Mouse (Mus musculus) CH12.LX (cell line): ENCODE measurements around the gene Trim66. TPM values are rescaled to one million over a fixed set of nuclear protein-coding genes. Genes with fewer than 3 reads are reported as not detected.

Source experiments
- DNase-seq: peaks from one replicate; pipeline ENCODE4 v3.0.0-alpha.2; 2013; ENCODE audit errors: extremely low read depth
- H3K27ac ChIP-seq: 2 replicates; pipeline ENCODE4 v1.5.1; 2012; ENCODE audit warnings: low read depth, mild to moderate bottlenecking, control low read depth, moderate library complexity; ENCODE audit not compliant: insufficient read depth
- H3K27me3 ChIP-seq: replicated peaks from 2 replicates; pipeline ENCODE3; 2012; ENCODE audit warnings: inconsistent platforms
- H3K36me3 ChIP-seq, 2 experiments: replicated peaks in 1 of 2; 2 replicates each; pipeline versions ENCODE3 to v1.6.1; 2012; ENCODE audit warnings: inconsistent platforms in 1 of 2, low read length in 1 of 2, mild to moderate bottlenecking in 1 of 2, mixed read lengths in 1 of 2, moderate library complexity in 1 of 2; ENCODE audit not compliant: control insufficient read depth in 1 of 2, insufficient read depth in 1 of 2
- H3K4me1 ChIP-seq, 2 experiments: 2 replicates each; pipeline ENCODE4 v1.6.1; 2012; ENCODE audit warnings: inconsistent platforms in 1 of 2, moderate library complexity in 1 of 2; ENCODE audit not compliant: insufficient read depth in 2 of 2, control insufficient read depth in 1 of 2
- H3K4me2 ChIP-seq: 2 replicates; pipeline ENCODE4 v1.6.1; 2012; ENCODE audit warnings: low read depth, mild to moderate bottlenecking, control low read depth; ENCODE audit not compliant: poor library complexity, insufficient read depth, severe bottlenecking
- H3K4me3 ChIP-seq, 3 experiments: fragments of 150-350 bp in 1 of 3; sonication (generic) in 1 of 3; replicated peaks in 1 of 3; 2 replicates each; pipeline versions ENCODE3 to v1.5.1; 2011 to 2012; ENCODE audit warnings: low read depth in 2 of 3, low read length in 2 of 3, mild to moderate bottlenecking in 2 of 3, moderate library complexity in 2 of 3, control low read depth in 1 of 3, improper control_type of control experiment in 1 of 3, inconsistent platforms in 1 of 3, mixed read lengths in 1 of 3; ENCODE audit not compliant: poor library complexity in 1 of 3
- H3K79me2 ChIP-seq: replicated peaks from 2 replicates; pipeline ENCODE4 v1.6.1; 2012; ENCODE audit warnings: mild to moderate bottlenecking, moderate library complexity; ENCODE audit not compliant: control insufficient read depth, poor library complexity, insufficient read depth, severe bottlenecking; ENCODE audit errors: extremely low read depth
- H3K9ac ChIP-seq: 2 replicates; pipeline ENCODE4 v1.6.1; 2012; ENCODE audit warnings: low read depth, mild to moderate bottlenecking, control low read depth, moderate library complexity; ENCODE audit not compliant: insufficient read depth
- H3K9me3 ChIP-seq: replicated peaks from 2 replicates; pipeline ENCODE3; 2012; ENCODE audit warnings: low read length, inconsistent platforms, mixed read lengths
- BHLHE40 ChIP-seq: IDR thresholded peaks from 2 replicates; pipeline ENCODE4 v1.6.1; 2011; ENCODE audit warnings: mild to moderate bottlenecking, low read depth, low read length, improper control_type of control experiment
- CHD1 ChIP-seq: IDR thresholded peaks from 2 replicates; pipeline ENCODE4 v1.6.1; 2012; ENCODE audit warnings: low read depth, low read length, improper control_type of control experiment, inconsistent platforms
- CHD2 ChIP-seq: IDR thresholded peaks from 2 replicates; pipeline ENCODE4 v1.6.1; 2011; ENCODE audit warnings: low read length, improper control_type of control experiment
- E2F4 ChIP-seq: IDR thresholded peaks from 2 replicates; pipeline ENCODE4 v1.6.1; 2011; ENCODE audit warnings: low read depth, low read length, improper control_type of control experiment; ENCODE audit not compliant: insufficient replicate concordance
- ELF1 ChIP-seq: IDR thresholded peaks from 2 replicates; pipeline ENCODE4 v1.6.1; 2014; ENCODE audit warnings: low read depth, mild to moderate bottlenecking, inconsistent platforms, low read length, improper control_type of control experiment
- EP300 ChIP-seq: IDR thresholded peaks from 2 replicates; pipeline ENCODE4 v1.6.1; 2011; ENCODE audit warnings: low read length, improper control_type of control experiment
- GABPA ChIP-seq: IDR thresholded peaks from 2 replicates; pipeline ENCODE4 v1.6.1; 2012; ENCODE audit warnings: low read depth, low read length, improper control_type of control experiment, inconsistent platforms; ENCODE audit not compliant: insufficient replicate concordance
- JUN ChIP-seq: IDR thresholded peaks from 2 replicates; pipeline ENCODE4 v1.6.1; 2011; ENCODE audit warnings: low read depth, mild to moderate bottlenecking, low read length, improper control_type of control experiment, moderate library complexity; ENCODE audit not compliant: insufficient read depth
- KAT2A ChIP-seq: IDR thresholded peaks from 2 replicates; pipeline ENCODE4 v1.6.1; 2012; ENCODE audit warnings: low read length, improper control_type of control experiment, inconsistent platforms; ENCODE audit not compliant: insufficient replicate concordance
- MAFK ChIP-seq: IDR thresholded peaks from 2 replicates; pipeline ENCODE4 v1.6.1; 2011; ENCODE audit warnings: low read length, improper control_type of control experiment; ENCODE audit not compliant: insufficient replicate concordance
- MEF2A ChIP-seq: IDR thresholded peaks from 2 replicates; pipeline ENCODE4 v1.6.1; 2014; ENCODE audit warnings: low read depth, mild to moderate bottlenecking, inconsistent platforms, low read length, improper control_type of control experiment, borderline replicate concordance
- MXI1 ChIP-seq: IDR thresholded peaks from 2 replicates; pipeline ENCODE4 v1.6.1; 2011; ENCODE audit warnings: mild to moderate bottlenecking, low read depth, low read length, improper control_type of control experiment
- NELFE ChIP-seq: IDR thresholded peaks from 2 replicates; pipeline ENCODE4 v1.6.1; 2011; ENCODE audit warnings: low read depth, low read length, improper control_type of control experiment
- NRF1 ChIP-seq: IDR thresholded peaks from 2 replicates; pipeline ENCODE4 v1.6.1; 2014; ENCODE audit warnings: low read depth, mild to moderate bottlenecking, inconsistent platforms, low read length, improper control_type of control experiment, moderate library complexity
- PAX5 ChIP-seq: IDR thresholded peaks from 2 replicates; pipeline ENCODE4 v1.6.1; 2012; ENCODE audit warnings: low read length, inconsistent platforms, mixed read lengths
- POLR2A ChIP-seq: IDR thresholded peaks from 2 replicates; pipeline ENCODE4 v1.6.1; 2011; ENCODE audit warnings: low read depth, mild to moderate bottlenecking, improper control_type of control experiment, low read length
- POLR2AphosphoS2 ChIP-seq: IDR thresholded peaks from 2 replicates; pipeline ENCODE4 v1.6.1; 2011; ENCODE audit warnings: low read depth, low read length, improper control_type of control experiment
- RAD21 ChIP-seq: IDR thresholded peaks from 2 replicates; pipeline ENCODE4 v1.6.1; 2011; ENCODE audit warnings: low read depth, mild to moderate bottlenecking, low read length, improper control_type of control experiment, moderate library complexity
- TCF12 ChIP-seq: IDR thresholded peaks from 2 replicates; pipeline ENCODE4 v1.6.1; 2014; ENCODE audit warnings: low read depth, mild to moderate bottlenecking, inconsistent platforms, low read length, improper control_type of control experiment
- USF1 ChIP-seq: IDR thresholded peaks from 2 replicates; pipeline ENCODE4 v1.6.1; 2014; ENCODE audit warnings: low read depth, mild to moderate bottlenecking, inconsistent platforms, low read length, improper control_type of control experiment
- dilution Hi-C: fragments of 300-500 bp; cut with MboI; formaldehyde crosslinking; loops from 2 replicates; pipeline ENCODE4 v1.14.3; 2020; ENCODE audit warnings: low sequenced_read_pairs; ENCODE audit not compliant: extremely low pct_unique_long_range_greater_than_20kb, extremely low pct_ligation_motif_present
- in situ Hi-C: fragments of 300-500 bp; cut with MboI; formaldehyde crosslinking; loops from 3 replicates; pipeline ENCODE4 v1.14.3; 2019; ENCODE audit warnings: low sequenced_read_pairs, low pct_ligation_motif_present, low pct_unique_long_range_greater_than_20kb, mixed read lengths
- polyA plus RNA-seq: library from polyadenylated mRNA; unstranded; fragments of >175 nt; gene quantifications from 2 replicates; pipeline ENCODE4 v1.2.1, GENCODE M21; 2012; ENCODE audit warnings: low read depth; ENCODE audit not compliant: insufficient read length
- total RNA-seq, 2 experiments: library from RNA; depleted of rRNA; stranded (reverse); fragments of 300-350 nt in 1 of 2; fragments of >200 nt in 1 of 2; gene quantifications; 2 replicates each; pipeline ENCODE4 v1.2.3; 2012 to 2014

Gene Trim66
- total and polyA plus RNA-seq, 3 experiments = 0.08 to 0.67 (median 0.12) TPM

DNA sequence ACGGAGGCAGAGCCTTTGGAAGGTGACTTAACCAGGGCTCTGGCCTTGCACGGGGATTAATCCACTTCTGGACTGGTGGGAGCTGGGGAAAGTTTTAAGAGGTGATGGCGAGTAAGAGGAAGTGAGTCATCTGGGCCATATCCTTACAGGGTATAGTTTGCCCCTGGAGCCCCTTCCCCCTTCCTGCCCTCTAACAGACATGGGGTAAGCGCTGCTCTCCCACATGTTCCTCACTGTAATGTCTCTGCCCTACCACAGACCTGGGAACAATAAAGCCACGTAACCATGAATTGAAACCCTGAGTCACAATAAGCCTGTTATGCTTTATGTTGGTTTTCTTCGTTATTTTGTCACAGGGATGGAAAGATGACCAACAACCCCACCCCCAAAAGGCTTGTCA, 51.4 kb downstream of the Trim66 start:
- DNase-seq = no peak
- in situ Hi-C loops (no loop called here), dilution Hi-C loops (no loop called here)
- no peak overlapping the region for H3K27ac ChIP-seq
- no peak overlapping the region for H3K4me2 ChIP-seq
- H3K4me3 ChIP-seq = no peak overlapping the region
- no peaks in the 10 kb centered on the region for H3K9me3 ChIP-seq
- TF ChIP-seq CHD2 (no peak), NELFE (no peak), CHD1 (no peak), PAX5 (no peak), ELF1 (no peak), EP300 (no peak), JUN (no peak), TCF12 (no peak), NRF1 (no peak), POLR2A (no peak), USF1 (no peak), GABPA (no peak), POLR2AphosphoS2 (no peak), MEF2A (no peak), E2F4 (no peak), MAFK (no peak), MXI1 (no peak), RAD21 (no peak), KAT2A (no peak)
- no peaks in the 10 kb centered on the region for H3K79me2 ChIP-seq
- no peak overlapping the region for H3K9ac ChIP-seq
- peaks cover 12 to 16% of the 10 kb centered on the region in 2 experiments for H3K4me1 ChIP-seq
- H3K36me3 ChIP-seq = no peaks in the 10 kb centered on the region
- H3K27me3 ChIP-seq = no peaks in the 10 kb centered on the region

DNA sequence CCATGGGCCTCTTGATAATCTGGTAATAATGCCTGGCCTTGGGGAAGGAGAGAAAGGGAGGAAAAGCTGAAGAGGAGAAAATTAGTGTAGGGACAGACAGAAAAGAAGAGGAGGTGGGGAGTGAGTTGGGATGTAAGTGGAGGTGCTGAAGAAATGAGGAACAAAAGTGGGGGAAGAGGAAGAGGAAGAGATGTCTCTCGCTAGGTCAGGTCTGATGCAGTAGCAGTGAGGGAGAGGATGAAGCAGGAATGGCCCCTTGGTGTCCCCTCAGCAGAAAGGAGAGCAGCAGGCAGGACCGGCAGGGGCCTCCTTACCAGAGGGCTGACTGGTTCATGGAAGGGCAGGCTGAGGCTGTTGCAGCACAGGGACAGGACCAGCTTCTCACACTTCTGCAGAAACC, 52.2 kb downstream of the Trim66 start:
- in situ Hi-C loops (no loop called here), dilution Hi-C loops (no loop called here)
- H3K27ac ChIP-seq = no peak overlapping the region

More for the DNA sequence above, 52.2 kb downstream of the Trim66 start:
- TF ChIP-seq BHLHE40 = no peak
- Histone ChIP-seq H3K4me3 (no peak overlapping the region), H3K4me1 (peaks cover 12 to 16% of the 10 kb centered on the region in 2 experiments), H3K36me3 (no peaks in the 10 kb centered on the region), H3K9me3 (no peaks in the 10 kb centered on the region), H3K79me2 (no peaks in the 10 kb centered on the region), H3K27me3 (no peaks in the 10 kb centered on the region), H3K4me2 (no peak overlapping the region), H3K9ac (no peak overlapping the region)
- no peak for DNase-seq
